9 mouse cellular contexts compared by ENCODE assay signal in the genomic region with DNA sequence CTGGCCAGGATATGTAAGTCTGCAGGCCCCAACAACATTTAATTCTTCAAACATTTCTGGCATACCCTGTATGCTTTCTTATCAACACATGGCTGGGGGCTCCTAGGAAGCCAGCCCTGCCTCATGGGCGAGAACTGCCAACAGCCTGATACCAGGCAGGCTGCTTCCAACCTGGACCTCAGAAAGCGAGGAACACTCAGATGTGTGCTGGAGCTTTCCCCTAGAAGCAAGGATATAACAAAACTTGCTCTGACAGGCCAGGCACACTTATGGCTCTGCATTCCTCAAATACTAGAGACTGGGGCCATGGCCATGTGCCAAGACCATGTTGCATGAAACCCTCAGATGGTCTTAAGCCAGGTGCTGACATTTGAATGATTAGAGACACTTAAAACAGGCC.
DNase-seq lines count a peak whose midpoint lies in the region; ATAC-seq and TF ChIP-seq lines count a peak whose summit lies in the region.
"Had no signal": no experiment of that assay in that cellular context is flagged by ENCODE, and none has a peak within 500 bp of the region (broad histone marks: within the 10 kb centered on the region; RNA-seq: fewer than 3 reads in every experiment).

No protein-coding gene starts in this region.

- no peaks in the 10 kb centered on the region for H3K27me3 ChIP-seq in kidney, postnatal 0 days (ENCODE audit: insufficient read depth, low read length)
- no peaks in the 10 kb centered on the region for H3K27me3 ChIP-seq in kidney, embryonic 14.5 days (ENCODE audit: control insufficient read depth, insufficient read depth, low read length)

- H3K4me3 ChIP-seq in kidney, postnatal 0 days (replicated peaks; ENCODE audit: low read depth, low read length), result no peak overlapping the region
- H3K4me3 ChIP-seq in kidney, embryonic 14.5 days (ENCODE audit: low read length), result no peak overlapping the region

- 67% methylated on average over 2 of the region's 2 CpGs for WGBS in kidney, postnatal 0 days
- WGBS in kidney, embryonic 14.5 days, result 63% methylated on average over 2 of the region's 2 CpGs

- no peaks in the 10 kb centered on the region for H3K9me3 ChIP-seq in kidney, postnatal 0 days (replicated peaks; ENCODE audit: low read length)
- no peaks in the 10 kb centered on the region for H3K9me3 ChIP-seq in kidney, embryonic 14.5 days (ENCODE audit: control insufficient read depth, low read length)

- TF ChIP-seq CTCF in kidney, postnatal 0 days (IDR thresholded peaks at IDR 0.05; ENCODE audit: low read depth), result no peak

- no peaks in the 10 kb centered on the region for H3K4me1 ChIP-seq in kidney, postnatal 0 days (replicated peaks; ENCODE audit: insufficient read depth, low read length)
- H3K4me1 ChIP-seq in kidney, embryonic 14.5 days (ENCODE audit: control insufficient read depth, insufficient read depth, low read length), result no peaks in the 10 kb centered on the region

- no peak overlapping the region for H3K4me2 ChIP-seq in kidney, postnatal 0 days (ENCODE audit: low read length)
- no peak overlapping the region for H3K4me2 ChIP-seq in kidney, embryonic 14.5 days (replicated peaks; ENCODE audit: low read depth, low read length)

- ATAC-seq in kidney, postnatal 0 days (replicated peaks; ENCODE audit: low FRiP score, low read depth), result no peak
- ATAC-seq in kidney, embryonic 14.5 days (ENCODE audit: low FRiP score, low TSS enrichment), result no peak

- H3K27ac ChIP-seq in kidney, postnatal 0 days, result peak overlapping the region; percentile 26; the same call in 1 of the 2 replicates
- H3K27ac ChIP-seq in kidney, embryonic 14.5 days (ENCODE audit: low read depth, low read length), result no peak overlapping the region

- H3K9ac ChIP-seq in kidney, postnatal 0 days (ENCODE audit: low read depth, low read length), result no peak overlapping the region
- H3K9ac ChIP-seq in kidney, embryonic 14.5 days (ENCODE audit: low read depth, low read length), result no peak overlapping the region

- DNase-seq in kidney, postnatal 0 days (ENCODE audit: low spot score), result no peak
- peak; percentile 58 for DNase-seq in urinary bladder, postnatal 14 days (ENCODE audit: low spot score)
- DNase-seq in urinary bladder, postnatal 10 days (ENCODE audit: low spot score), result no peak
- DNase-seq in induced T-regulatory cell, adult 2 months (ENCODE audit: low read depth), result peak; percentile 28
- DNase-seq in yolk sac, embryonic 10.5 days (ENCODE audit: low spot score), result peak; percentile 50
- DNase-seq in frontal cortex, postnatal 14 days (ENCODE audit: low spot score in 2 of 2), result no peak
- no peak for DNase-seq in c-Kit-positive CD71-positive TER-119-positive erythroid progenitor cells, embryonic 14.5 days (ENCODE audit: low spot score)
- DNase-seq: cerebellum, adult 8-10 months had no signal

- no peaks in the 10 kb centered on the region for H3K36me3 ChIP-seq in kidney, postnatal 0 days (ENCODE audit: insufficient read depth, low read length)
- no peaks in the 10 kb centered on the region for H3K36me3 ChIP-seq in kidney, embryonic 14.5 days (ENCODE audit: control insufficient read depth, insufficient read depth, low read length)

Comparison
In these comparisons a context has a peak if more than half of its experiments do, and no peak if none do; other contexts are left out.
1. DNase-seq: peak in urinary bladder, postnatal 14 days (single experiment), induced T-regulatory cell, adult 2 months (single experiment) and yolk sac, embryonic 10.5 days (single experiment); none in kidney, postnatal 0 days (single experiment), urinary bladder, postnatal 10 days (single experiment), frontal cortex, postnatal 14 days (0 of 2) and c-Kit-positive CD71-positive TER-119-positive erythroid progenitor cells, embryonic 14.5 days (single experiment).